Mouse (Mus musculus) MN1 (cell line): ENCODE measurements at regions not wholly inside any gene's neighbourhood (a gene's known extent, or its start where the extent isn't known, plus 50 kb on each side); places are given as distances from the start of the nearest gene placed in this dataset.

Experiments
- DNase-seq: peaks from one replicate; pipeline ENCODE4 v3.0.0-alpha.2; 2016; ENCODE audit warnings: low spot score

DNA sequence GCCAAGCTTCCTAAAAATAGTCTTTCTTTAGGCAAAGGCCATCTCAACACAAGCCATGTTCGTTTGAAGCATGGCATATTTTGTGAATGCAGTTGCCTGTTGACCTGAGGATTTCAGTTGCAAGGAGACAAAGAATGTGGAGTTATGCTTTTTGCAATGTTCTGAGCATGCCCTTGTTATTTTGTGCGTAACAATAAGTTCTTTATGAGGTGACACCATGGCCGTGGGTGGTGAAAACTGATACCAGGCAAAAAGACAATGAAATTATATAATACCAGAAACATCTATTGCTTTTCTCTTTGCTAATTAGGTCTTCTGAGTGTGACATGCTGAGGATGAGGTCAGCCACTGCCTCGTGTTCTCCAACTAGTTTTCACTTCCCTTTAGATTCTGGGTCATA lies 236.4 kb downstream of the Ttc32 start:
- no peak for DNase-seq

DNA sequence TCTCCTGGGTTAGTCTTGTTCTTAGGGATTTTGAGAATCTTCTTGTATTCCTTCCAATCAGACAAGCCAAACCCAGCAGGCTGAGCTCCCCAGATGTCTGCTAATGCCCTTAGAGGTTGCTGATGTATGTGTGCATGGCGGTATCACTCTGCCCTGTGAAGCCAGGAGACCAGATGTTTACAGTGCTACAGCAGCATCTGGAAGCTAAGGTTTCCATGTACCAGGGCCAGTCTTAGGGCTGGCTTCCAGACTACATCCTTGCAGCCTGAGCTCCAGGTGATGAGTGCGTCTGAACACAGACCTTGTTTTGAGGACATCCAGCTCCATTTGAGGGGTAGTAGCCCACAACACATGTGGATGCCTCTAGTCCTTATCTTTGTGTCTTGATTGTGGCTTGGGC lies 241.7 kb downstream of the Ttc32 start:
- no peak for DNase-seq

DNA sequence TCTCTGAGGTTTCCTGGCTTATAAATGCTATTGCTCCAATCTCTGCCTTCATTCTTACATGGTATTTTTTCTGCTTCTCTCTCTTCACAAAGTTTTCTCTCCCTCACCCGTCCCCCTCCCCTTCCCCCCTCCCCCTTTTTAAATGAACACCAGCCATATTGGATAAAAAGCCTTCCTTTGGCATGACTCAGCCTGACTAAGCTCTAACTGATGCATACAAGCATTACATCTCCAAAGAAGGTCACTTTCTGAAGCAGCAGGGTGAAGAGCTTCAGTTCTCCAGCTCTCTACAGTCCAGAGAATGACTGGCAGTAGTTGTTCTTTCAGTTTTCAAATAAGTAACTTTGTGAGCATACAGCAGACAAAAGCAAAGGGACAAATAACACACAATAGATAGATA lies 244.4 kb downstream of the Ttc32 start:
- no peak for DNase-seq

DNA sequence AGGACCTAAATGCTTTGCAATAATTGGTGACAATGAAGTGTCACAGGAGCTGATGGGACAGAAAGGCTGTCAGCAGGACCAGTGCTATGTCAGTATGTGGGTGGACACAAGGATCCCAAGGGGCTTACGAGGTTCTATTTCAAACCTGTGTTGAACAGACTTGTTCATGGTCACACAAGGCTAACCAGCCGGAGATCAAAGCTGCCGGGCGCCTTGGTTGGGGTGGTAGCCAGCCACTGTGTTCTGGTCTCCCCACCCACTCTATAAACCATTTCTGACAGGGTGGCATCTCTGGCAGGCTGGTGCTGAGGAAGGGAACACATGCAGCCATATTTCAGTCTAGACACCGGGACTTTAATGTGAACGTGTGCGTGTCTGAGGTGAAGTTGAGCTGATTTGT lies 245.9 kb downstream of the Ttc32 start:
- DNase-seq, result no peak

DNA sequence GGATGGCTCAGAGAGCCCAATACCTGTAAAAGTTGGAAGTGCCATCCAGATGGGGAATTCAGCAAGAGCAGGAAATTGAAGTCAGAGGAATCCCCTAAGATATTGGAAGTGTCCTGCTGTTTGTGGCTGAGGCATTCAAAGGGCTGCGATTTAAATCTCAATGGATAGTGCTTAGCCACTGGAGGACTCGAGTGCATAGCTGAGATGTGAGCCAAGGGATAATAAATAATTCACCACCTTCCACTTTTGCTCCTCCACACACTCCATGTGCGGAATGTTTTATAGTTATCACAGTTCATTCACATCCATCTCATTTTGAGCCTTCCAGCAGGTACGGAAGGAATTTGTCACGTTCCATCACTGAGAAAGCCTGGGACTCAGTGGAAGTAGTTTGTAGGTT lies 248.9 kb downstream of the Ttc32 start:
- no peak for DNase-seq

DNA sequence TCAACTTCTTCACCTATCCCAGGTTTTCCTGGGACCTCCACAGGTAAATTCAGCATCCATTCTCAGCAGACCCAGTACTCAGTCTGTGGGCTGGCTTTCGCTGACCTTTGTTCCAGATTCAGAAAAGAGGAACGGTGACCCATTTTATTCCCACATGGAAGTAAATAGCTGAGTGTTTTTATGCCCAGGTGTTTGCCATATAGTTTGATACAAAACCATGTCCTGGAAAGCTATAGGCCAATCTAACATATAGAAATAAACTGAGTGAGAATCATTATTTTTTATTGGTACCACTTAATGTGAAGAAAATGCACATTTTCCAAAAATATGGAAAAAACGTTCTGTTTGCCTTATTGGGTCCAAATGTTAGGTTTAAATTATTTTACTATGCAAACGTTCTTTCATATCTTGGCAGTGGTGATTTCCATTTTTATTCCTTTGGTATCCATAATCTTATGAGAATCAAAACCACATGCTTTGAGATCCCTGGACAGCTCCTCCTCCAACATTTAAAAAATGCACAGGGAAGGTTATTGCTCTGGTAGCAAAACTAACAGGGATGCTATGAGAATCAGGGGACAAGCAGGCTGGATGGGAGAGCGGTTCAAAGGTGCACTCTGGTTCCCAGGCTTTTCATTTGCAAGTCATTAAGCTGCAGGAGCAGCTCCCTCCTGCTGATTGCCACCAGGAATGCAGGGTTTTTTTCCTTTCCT lies 250.3 kb downstream of the Ttc32 start:
- DNase-seq, result no peak

DNA sequence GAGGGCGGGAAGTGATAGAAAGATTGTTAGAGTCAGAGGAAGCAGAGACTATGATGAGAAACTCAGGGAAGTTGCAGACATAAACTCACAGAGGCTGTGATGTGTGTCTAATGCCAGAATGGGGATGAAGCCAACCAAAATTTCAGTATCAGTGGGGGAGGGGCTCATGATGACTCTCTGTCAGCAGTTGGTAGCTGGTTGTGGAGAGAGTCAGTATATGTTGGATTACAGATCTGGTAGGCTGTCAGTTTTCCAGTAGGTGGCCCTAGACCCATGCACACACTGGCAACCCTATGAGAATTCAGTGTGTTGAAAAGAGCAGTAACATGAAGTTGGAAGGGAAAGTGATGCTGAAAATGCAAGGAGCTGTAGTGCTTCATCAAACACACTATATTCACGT lies 257.5 kb downstream of the Ttc32 start:
- DNase-seq, result no peak

DNA sequence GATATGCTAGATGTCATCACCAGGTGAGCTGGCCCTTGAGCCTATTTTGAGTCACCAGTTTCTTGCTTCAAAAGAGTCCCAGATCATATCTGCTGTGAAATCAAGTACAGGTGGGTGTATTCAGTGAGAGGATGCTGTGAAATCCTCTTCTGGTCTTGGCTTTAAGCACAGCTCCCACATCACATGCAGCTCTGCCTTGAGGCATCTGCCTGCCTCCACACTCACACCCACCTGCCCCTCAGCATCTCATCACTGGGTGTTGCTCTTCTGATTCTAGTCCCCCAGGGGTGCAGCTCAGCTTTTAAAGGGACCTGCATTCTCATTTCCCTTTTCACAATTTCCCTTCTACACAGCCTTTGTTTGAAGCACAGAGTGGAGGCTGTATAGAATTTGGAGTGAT lies 262.9 kb downstream of the Ttc32 start:
- DNase-seq, result no peak

DNA sequence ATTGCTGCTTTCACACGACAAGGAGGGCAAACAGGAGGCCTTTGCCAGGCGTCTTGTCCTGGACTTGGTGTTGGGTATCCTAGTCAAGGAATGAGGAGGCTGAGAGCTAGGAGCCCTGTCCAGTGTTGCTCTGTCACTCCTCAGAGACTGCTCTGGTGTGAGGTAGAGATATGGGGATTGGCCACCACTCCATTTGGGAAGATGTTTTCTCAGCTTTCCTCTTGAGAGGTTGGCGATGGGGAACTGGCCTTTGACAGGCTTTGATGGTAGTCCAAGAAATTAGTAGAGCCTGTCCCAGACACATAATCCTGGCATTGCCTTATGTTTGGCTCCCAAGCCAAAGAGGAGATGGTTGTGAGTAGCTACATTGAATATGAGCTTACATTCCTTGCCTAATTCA lies 265.4 kb downstream of the Ttc32 start:
- no peak for DNase-seq

DNA sequence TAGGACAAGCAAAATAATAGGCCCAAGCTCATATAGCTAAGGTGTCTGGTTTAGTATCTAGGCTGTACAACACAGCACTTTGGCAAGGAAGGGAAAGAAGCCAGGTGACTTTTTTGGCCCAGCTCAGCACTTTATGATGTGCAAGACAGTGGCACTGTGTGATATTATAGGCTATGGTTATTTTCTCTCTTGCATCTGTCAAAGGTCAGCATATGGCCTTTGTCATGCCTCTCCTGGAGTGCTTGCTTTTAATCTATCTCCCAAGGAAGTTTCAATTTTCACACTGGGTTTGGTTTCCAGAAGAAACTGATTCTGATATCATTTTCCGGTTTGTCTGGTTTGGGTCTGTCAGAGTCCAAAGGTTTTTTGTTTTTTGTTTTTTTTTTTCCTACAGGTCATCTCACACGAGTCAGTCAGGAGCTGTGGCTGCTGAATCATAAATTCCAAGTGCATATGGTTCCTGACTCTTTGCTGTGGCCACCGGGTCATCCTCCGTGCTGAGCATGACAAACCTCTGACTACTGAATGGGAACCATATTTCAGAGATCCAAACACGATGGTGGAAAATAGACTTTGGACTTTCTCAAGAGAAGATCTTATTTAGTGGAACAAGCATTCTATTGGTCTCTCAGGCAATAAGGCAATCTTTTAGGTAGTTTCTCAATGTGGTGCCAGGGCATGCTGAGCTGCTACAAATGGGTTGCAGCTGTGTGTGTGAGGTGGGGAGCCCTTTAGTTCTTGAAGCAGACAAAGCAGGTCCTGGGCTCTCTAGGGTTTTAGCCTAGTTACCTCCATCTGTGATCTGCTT lies 269.3 kb downstream of the Ttc32 start:
- no peak for DNase-seq

DNA sequence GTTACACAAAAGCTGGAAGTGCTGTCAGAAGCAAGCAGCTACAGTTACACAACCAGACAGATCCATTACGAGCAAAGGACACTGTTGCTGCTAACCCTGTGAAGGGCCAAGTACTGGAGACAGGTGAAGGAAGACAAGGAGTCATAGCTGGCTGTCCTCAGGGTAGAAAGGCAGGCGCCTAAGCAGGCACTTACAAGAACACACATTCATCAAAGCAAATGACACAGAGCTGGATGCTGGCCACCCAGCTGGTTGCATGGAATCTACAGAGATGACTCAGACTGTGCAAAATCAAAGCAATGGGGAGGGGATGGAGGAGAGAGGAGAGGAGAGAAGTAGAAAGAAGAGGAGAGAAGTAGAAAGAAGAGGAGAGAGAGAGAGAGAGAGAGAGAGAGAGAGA lies 265.8 kb upstream of the Osr1 start:
- DNase-seq, result no peak

DNA sequence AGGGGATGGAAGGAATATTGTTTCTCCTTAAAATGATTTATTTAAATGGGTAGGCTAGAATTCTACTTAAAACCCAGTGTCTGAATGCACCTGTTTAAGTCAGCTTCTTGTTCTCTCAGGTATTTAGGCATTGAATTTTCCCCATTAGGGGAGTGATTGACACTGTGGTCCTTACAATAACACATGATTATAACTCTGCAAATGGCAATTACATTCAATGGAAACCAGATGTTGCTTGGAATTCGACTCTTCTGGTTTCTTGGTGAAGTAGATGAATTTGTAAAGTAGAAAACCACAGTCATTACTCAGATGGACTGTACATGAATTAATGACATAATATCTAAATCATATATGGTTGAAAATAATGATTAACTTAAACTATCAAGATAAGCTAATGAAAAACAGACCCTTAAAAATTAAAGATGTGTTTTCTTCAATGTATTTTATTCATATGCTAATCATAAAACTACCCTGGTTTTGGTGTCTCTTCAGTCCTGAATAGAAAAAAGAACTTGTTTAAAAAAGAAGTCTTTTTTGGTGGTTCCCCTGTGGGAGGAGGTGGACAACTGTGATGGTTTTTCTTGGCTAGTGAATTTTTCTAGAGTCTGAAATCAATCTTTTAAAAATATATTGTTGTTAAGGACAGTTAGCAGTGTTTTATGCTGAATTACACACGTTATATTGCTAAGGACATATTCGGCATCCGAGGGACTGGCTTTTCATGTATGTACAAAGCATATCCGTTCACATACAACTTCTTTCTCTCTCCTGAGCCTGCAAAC lies 231.8 kb upstream of the Osr1 start:
- DNase-seq, result no peak

DNA sequence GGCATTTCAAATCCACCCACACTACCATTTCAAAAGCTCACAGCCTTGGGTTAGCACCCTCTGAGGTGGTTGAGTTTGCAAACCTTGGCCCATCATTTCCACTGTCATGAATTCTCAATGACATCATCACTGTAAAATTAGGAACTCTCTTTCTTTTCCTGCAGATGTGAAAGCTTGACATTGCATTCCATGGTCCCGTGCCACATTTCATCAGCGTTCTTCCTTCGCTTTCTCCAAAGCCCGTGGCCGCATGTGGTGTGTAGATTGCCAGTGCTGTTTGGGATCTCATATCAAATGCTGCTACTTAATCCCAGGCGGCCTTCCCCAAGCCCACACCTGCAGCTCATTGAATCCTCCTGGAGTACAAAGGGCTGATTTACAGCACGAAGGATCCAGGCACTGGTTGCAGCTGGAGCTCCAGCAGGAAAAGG lies 231.1 kb upstream of the Osr1 start:
- no peak for DNase-seq

DNA sequence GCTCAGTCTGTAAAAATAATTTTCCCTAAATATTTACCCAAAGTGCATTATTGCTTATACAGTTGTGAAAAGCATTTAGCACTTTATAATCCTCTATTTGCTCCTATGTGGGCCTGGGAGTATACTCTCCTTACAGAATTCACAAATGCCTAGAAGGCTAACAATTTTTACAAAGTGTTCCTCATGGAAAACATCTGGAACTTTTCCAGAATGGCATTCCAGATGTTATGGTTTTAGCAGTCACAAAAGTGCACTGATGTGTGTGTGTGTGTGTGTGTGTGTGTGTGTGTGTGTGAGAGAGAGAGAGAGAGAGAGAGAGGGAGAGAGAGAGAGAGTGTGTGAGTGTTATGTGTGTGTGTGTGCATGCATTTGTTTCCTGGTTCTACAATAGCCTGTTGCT lies 229.1 kb upstream of the Osr1 start:
- no peak for DNase-seq

DNA sequence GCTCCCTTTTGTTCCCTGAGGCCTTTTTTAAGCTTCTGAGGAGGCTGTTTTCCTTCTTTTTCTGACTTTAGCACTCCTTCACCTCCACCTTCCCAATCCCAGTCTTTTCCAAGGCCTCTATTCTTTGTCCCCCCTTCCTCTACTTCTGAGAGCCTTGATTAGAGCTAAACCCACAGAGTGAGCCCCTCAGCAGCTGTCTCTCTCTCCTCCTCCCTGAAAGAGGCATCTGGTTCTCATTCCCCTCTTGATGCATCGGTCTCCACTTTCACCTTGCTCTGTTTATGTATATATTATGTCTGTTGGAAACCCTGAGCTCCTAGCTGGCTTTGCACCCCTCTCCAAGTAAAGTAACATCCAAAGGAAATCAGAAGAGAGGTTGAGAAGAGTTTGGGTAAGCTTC lies 224.6 kb upstream of the Osr1 start:
- no peak for DNase-seq

DNA sequence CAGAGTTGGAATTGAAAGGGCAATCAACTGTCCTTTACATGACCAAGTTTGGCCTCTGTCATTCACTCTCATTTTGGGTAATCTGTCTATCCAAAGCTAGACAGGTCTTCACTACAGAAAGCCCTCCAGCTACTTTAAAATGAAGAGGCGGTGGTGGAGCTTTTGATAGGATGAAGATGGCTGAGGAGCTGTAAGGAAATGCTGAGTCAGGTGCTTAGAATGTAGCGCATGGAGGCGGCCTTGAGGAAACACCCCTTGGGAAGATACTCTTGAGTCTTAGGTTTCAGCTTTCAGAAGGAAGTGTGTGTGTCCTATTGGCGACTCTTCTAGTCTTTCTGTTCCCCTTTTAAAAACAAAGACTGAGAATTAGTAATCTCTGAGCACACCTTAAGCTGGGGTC lies 214.4 kb upstream of the Osr1 start:
- no peak for DNase-seq

DNA sequence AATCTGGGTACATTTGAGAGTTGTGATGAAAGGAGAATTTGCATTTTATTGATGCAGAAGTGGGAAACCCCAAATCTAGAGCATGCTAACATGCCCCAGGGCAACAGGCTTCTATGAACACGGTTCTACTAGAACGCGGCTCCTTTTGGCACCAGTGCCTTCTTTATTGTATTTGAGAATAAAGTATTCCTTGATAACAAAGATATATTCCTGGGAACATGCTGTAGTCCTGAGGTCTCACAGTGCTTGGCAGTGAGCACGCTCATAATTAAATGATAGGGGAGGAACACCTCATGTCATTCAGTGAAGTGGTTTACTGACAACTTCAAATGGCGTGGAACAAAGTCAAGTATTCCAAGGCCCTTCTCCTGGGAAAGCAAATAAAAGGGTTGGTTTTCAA lies 212.1 kb upstream of the Osr1 start:
- DNase-seq, result no peak

DNA sequence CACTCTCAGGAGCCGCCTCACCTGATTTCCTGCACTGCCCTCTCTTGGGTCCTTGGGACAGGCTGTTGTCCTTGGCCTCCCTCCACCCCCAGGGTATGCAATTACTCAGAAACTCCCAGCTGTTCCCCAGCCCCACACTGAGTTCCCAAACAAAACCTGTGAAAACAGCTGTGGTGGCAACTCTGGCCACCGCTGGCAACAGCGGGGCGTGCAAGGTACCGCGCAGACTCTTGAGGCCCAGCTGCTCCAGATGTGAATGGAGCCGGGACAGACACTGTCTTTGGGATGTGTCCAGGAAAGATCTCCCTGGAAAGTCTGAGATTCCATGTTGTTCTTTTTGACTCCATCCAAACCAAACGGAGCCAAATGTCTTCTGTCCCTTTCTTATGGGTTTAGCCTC lies 211.0 kb upstream of the Osr1 start:
- no peak for DNase-seq

DNA sequence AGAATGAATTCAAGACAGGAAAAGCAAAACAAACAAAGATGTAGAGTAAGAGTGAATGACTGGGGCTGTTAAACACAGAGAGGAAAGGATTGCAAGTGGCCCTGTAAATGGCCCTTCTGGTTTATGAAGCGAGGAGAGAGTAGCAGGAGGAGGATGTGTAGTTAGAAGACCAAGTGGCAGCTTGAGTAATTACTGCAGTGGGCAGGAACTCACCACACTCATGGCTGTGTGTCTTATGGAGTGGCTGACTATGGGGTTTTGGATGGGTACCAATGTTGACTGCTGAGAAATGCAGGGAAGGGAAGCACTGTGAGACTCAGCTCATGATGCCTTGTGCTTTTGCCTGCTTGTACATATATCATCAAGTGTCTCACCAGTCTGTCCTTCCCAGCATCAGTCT lies 204.0 kb upstream of the Osr1 start:
- no peak for DNase-seq

DNA sequence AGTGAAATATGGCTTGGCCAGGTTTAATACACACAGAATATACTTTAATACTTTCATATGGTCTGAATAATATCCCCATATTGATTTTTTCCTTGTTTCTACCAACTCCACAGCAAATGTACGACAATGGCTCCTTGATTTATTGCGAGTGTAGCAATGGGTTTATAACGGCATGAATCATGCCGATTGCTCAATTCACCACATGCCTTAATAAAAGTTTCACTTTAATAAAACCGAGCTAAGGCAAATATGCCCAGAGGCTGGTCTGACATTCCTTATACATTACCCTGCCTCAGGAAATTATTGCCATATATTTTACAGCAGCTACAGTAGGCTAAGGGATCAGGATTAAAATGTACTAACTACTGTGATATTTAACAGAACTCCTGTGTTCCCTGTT lies 201.2 kb upstream of the Osr1 start:
- no peak for DNase-seq

DNA sequence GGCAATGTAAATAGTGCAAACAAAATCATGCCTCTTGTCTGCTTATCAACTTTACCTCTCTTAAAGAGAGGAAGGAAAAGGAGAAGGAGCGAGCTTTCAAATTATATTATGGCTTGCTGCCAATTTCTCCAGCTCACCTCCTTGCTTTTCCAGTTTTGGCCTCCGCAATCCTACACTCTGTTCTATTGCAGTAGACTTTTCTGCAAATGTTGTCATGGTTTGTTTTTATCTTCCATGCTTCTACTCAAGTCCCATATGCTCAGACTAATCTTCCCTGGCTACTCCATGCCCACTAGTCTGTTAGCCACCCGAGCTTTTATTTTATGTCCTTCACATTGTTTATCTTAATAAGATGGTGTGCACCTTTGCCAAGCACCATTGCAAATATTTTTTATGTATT lies 168.0 kb upstream of the Osr1 start:
- DNase-seq, result no peak

DNA sequence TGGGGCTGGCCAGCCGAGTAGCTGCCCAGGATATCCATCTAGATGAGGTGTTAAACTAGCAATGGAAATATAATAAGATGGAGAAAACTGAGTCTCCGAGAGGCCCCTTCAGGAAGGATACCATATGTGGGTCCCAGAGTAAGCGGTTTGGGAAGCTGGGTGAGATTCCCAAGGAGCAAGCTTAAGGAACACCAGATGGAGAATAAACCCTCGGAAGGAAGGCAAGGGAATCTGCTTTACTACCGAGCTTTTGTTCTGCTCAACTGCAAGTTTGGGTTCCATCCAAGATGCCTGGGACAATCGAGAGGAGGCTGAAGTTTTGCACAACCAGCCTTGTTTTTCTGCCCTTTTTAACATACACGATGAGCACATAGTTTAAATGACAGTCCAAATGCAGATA lies 164.9 kb upstream of the Osr1 start:
- no peak for DNase-seq

DNA sequence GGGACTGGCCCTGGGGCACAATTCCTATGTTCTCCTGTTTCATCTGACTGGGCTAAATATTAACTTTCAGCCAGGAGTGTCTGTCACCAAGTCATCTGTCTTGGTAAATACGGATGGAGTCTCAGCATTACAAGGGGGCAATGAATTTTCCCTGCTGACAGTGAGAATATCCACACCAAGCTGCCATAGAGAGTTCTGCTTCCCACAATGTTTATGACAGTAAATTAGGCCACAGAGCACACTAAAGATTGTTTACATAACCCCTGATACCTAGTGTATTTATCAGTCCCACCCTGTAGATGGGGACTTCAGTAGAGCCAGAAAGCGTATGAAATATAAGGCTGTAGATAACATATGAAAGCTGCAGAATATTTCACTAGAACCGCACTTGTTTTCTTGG lies 150.6 kb upstream of the Osr1 start:
- no peak for DNase-seq
